Mouse (Mus musculus) heart, embryonic 10.5 days (tissue): ENCODE measurements at regions not wholly inside any gene's neighbourhood (a gene's known extent, or its start where the extent isn't known, plus 50 kb on each side); places are given as distances from the start of the nearest gene placed in this dataset.

Experiments
- DNase-seq: peaks from one replicate; pipeline ENCODE4 v3.0.0-alpha.2; 2017; ENCODE audit warnings: low spot score
- H3K27ac ChIP-seq: fragments of 300-500 bp; sonication (generic); 2 replicates; pipeline ENCODE4 v1.5.1; 2016; ENCODE audit warnings: mild to moderate bottlenecking
- H3K27me3 ChIP-seq: fragments of 300-500 bp; sonication (generic); 2 replicates; pipeline ENCODE4 v1.6.1; 2016; ENCODE audit warnings: mild to moderate bottlenecking; ENCODE audit not compliant: poor library complexity, insufficient read depth, severe bottlenecking
- H3K36me3 ChIP-seq: fragments of 300-500 bp; sonication (generic); 2 replicates; pipeline ENCODE4 v1.6.1; 2016; ENCODE audit warnings: mild to moderate bottlenecking, moderate library complexity
- H3K4me1 ChIP-seq: fragments of 300-500 bp; sonication (generic); 2 replicates; pipeline ENCODE4 v1.6.1; 2016; ENCODE audit warnings: mild to moderate bottlenecking
- H3K4me3 ChIP-seq: fragments of 300-500 bp; sonication (generic); 2 replicates; pipeline ENCODE4 v1.5.1; 2016; ENCODE audit warnings: mild to moderate bottlenecking, moderate library complexity
- H3K9me3 ChIP-seq: fragments of 300-500 bp; sonication (generic); 2 replicates; pipeline ENCODE4 v1.6.1; 2016; ENCODE audit warnings: mild to moderate bottlenecking, moderate library complexity
- WGBS: fragments of 180-500 bp; shearing (Covaris S2); methylation state at CpG from one replicate; pipeline ENCODE4 v1.1.7; 2016; 5-methylcytosine and 5-hydroxymethylcytosine counted together

- H3K4me3 ChIP-seq: no peak overlapping the region
- H3K9me3 ChIP-seq: no peaks in the 10 kb centered on the region
- H3K27me3 ChIP-seq: no peaks in the 10 kb centered on the region
- peaks cover 11% of the 10 kb centered on the region for H3K4me1 ChIP-seq
- no peak for DNase-seq
- no peak overlapping the region for H3K27ac ChIP-seq
- WGBS: 35% methylated on average over 7 of the region's 7 CpGs
- H3K36me3 ChIP-seq: no peaks in the 10 kb centered on the region
Observed at GRCm38 (mm10) chr2:93135324-93135723, 52.0 kb upstream of the Trp53i11 start.

GRCm38 (mm10) chr2:93133301-93133971 lies 53.9 kb upstream of the Trp53i11 start:
- Histone ChIP-seq H3K4me1 (peaks cover 11% of the 10 kb centered on the region), H3K9me3 (no peaks in the 10 kb centered on the region), H3K27ac (no peak overlapping the region), H3K36me3 (no peaks in the 10 kb centered on the region), H3K27me3 (peaks cover 4% of the 10 kb centered on the region; the same call in 1 of the 2 replicates), H3K4me3 (no peak overlapping the region)
- DNase-seq: no peak
- 79% methylated on average over 10 of the region's 10 CpGs for WGBS

- no peaks in the 10 kb centered on the region for H3K9me3 ChIP-seq
- H3K4me1 ChIP-seq: peaks cover 12% of the 10 kb centered on the region
- no peak overlapping the region for H3K4me3 ChIP-seq
- H3K36me3 ChIP-seq: no peaks in the 10 kb centered on the region
- WGBS: 57% methylated on average over 9 of the region's 9 CpGs
- no peak overlapping the region for H3K27ac ChIP-seq
- DNase-seq: no peak
- H3K27me3 ChIP-seq: peaks cover 4% of the 10 kb centered on the region; the same call in 1 of the 2 replicates
Observed at GRCm38 (mm10) chr2:93131825-93132623, 55.3 kb upstream of the Trp53i11 start.

- H3K27me3 ChIP-seq: peaks cover 4% of the 10 kb centered on the region; the same call in 1 of the 2 replicates
- H3K36me3 ChIP-seq: no peaks in the 10 kb centered on the region
- DNase-seq: no peak
- no peak overlapping the region for H3K27ac ChIP-seq
- H3K4me3 ChIP-seq: no peak overlapping the region
- no peaks in the 10 kb centered on the region for H3K9me3 ChIP-seq
- 74% methylated on average over 9 of the region's 9 CpGs for WGBS
- peaks cover 20% of the 10 kb centered on the region for H3K4me1 ChIP-seq
Observed at GRCm38 (mm10) chr2:93131236-93131635, 56.1 kb upstream of the Trp53i11 start.

- Histone ChIP-seq H3K9me3 (no peaks in the 10 kb centered on the region), H3K4me3 (no peak overlapping the region), H3K27ac (no peak overlapping the region), H3K36me3 (no peaks in the 10 kb centered on the region), H3K27me3 (peaks cover 4% of the 10 kb centered on the region; the same call in 1 of the 2 replicates), H3K4me1 (peaks cover 13% of the 10 kb centered on the region; the same call in 1 of the 2 replicates)
- WGBS: 62% methylated on average over 4 of the region's 4 CpGs
- no peak for DNase-seq
Observed at GRCm38 (mm10) chr2:93129176-93129575, 58.2 kb upstream of the Trp53i11 start.

GRCm38 (mm10) chr2:93126595-93127165 lies 60.7 kb upstream of the Trp53i11 start:
- H3K27me3 ChIP-seq: peaks cover 4% of the 10 kb centered on the region; the same call in 1 of the 2 replicates
- peaks cover 27% of the 10 kb centered on the region for H3K4me1 ChIP-seq
- H3K36me3 ChIP-seq: no peaks in the 10 kb centered on the region
- peak; percentile 81 for DNase-seq
- no peak overlapping the region for H3K4me3 ChIP-seq
- H3K27ac ChIP-seq: peak overlapping the region; percentile 59
- no peaks in the 10 kb centered on the region for H3K9me3 ChIP-seq
- 56% methylated on average over 7 of the region's 7 CpGs for whole genome bisulfite sequencing

GRCm38 (mm10) chr2:93126112-93126511 lies 61.2 kb upstream of the Trp53i11 start:
- Histone ChIP-seq H3K27ac (peak overlapping the region; percentile 59; the same call in 1 of the 2 replicates), H3K36me3 (no peaks in the 10 kb centered on the region), H3K27me3 (peaks cover 4% of the 10 kb centered on the region; the same call in 1 of the 2 replicates), H3K4me1 (peaks cover 30% of the 10 kb centered on the region), H3K4me3 (no peak overlapping the region), H3K9me3 (no peaks in the 10 kb centered on the region)
- DNase-seq: no peak
- 71% methylated on average over 7 of the region's 7 CpGs for WGBS

- Histone ChIP-seq H3K27me3 (peaks cover 4% of the 10 kb centered on the region; the same call in 1 of the 2 replicates), H3K27ac (no peak overlapping the region), H3K4me1 (peaks cover 37% of the 10 kb centered on the region), H3K36me3 (no peaks in the 10 kb centered on the region), H3K4me3 (no peak overlapping the region), H3K9me3 (no peaks in the 10 kb centered on the region)
- no peak for DNase-seq
- 79% methylated on average over 7 of the region's 7 CpGs for WGBS
Observed at GRCm38 (mm10) chr2:93124866-93125467, 62.4 kb upstream of the Trp53i11 start.

GRCm38 (mm10) chr2:93123829-93124228 lies 63.5 kb upstream of the Trp53i11 start:
- Histone ChIP-seq H3K36me3 (no peaks in the 10 kb centered on the region), H3K4me1 (peaks cover 37% of the 10 kb centered on the region), H3K27ac (peak overlapping the region; percentile 29; the same call in 1 of the 2 replicates), H3K4me3 (no peak overlapping the region), H3K9me3 (no peaks in the 10 kb centered on the region), H3K27me3 (no peaks in the 10 kb centered on the region)
- WGBS: 77% methylated on average over 11 of the region's 11 CpGs
- DNase-seq: no peak

- WGBS: 71% methylated on average over 13 of the region's 13 CpGs
- DNase-seq: no peak
- H3K4me1 ChIP-seq: peaks cover 37% of the 10 kb centered on the region
Observed at GRCm38 (mm10) chr2:93120386-93120785, 67.0 kb upstream of the Trp53i11 start.

GRCm38 (mm10) chr2:93119001-93119400 lies 68.3 kb upstream of the Trp53i11 start:
- H3K27ac ChIP-seq: no peak overlapping the region
- 0 out of 2 replicates have a peak, but pooled peaks cover under 1% of the 10 kb centered on the region for H3K27me3 ChIP-seq
- H3K4me3 ChIP-seq: no peak overlapping the region
- DNase-seq: no peak
- no peaks in the 10 kb centered on the region for H3K36me3 ChIP-seq
- H3K4me1 ChIP-seq: peaks cover 37% of the 10 kb centered on the region
- no peaks in the 10 kb centered on the region for H3K9me3 ChIP-seq
- WGBS: 81% methylated on average over 8 of the region's 8 CpGs

More at GRCm38 (mm10) chr2:93120386-93120785, 67.0 kb upstream of the Trp53i11 start:
- no peaks in the 10 kb centered on the region for H3K9me3 ChIP-seq
- no peaks in the 10 kb centered on the region for H3K27me3 ChIP-seq
- no peak overlapping the region for H3K4me3 ChIP-seq
- H3K27ac ChIP-seq: no peak overlapping the region
- no peaks in the 10 kb centered on the region for H3K36me3 ChIP-seq

GRCm38 (mm10) chr2:93115303-93115702 lies 69.3 kb upstream of the Prdm11 start:
- Histone ChIP-seq H3K9me3 (no peaks in the 10 kb centered on the region), H3K27me3 (peaks cover 19% of the 10 kb centered on the region), H3K4me1 (peaks cover 27% of the 10 kb centered on the region), H3K36me3 (no peaks in the 10 kb centered on the region), H3K27ac (no peak overlapping the region), H3K4me3 (no peak overlapping the region)
- 66% methylated on average over 2 of the region's 3 CpGs for WGBS
- no peak for DNase-seq
